Mouse (Mus musculus): ENCODE results near the gene Chadl.
A peak's percentile ranks its signal among the peaks of the same experiment; 100 is the strongest.

Chadl gene

GRCm38 (mm10) chr15:81700161-81700560 lies 3.1 kb upstream of the Chadl start:
- DNase-seq, result no peak

DNA sequence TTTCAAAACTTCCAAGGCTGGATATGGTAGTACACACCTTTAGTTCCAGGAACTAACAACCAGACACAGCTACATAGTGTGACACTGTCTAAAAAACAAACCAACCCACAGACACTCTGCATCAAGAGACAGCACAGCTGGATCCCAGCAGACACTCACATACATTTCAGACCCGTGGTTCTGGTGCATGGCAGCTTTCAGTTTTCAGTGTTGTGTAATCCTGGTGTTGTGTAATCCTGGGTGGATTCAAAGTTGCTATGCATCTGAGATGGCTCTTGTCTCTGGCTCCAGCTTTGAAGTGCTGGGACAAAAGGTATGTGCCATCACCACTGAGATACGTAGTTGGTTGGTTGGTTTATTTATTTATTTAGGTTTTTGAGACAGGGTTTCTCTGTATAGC lies 1.4 kb upstream of the Chadl start:
- DNase-seq, result no peak

DNA sequence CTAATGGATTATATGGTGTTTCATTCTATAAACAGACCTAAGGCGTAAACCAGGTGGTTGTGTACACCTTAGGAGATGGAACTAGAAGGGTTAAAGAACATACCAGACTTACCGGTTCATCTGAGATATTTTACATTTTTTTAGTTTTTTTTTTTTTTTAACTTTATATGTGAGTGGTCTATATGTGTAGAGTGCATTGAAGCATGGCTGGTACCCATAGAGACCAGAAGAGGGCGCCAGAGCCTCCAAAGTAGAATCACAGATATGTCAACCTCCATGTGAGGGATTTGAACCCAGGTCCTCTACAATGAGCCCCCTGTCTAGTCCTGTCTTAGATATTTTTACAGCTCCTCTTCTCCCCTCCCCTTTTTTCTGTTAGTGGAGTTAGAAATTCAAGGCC lies 760 bp upstream of the Chadl start:
- peak; percentile 61 to 62 for DNase-seq

GRCm38 (mm10) chr15:81694891-81695290 lies 2.2 kb downstream of the Chadl start:
- no peak for DNase-seq

GRCm38 (mm10) chr15:81693967-81694881 lies 2.9 kb downstream of the Chadl start:
- peak; percentile 87 for DNase-seq

DNA sequence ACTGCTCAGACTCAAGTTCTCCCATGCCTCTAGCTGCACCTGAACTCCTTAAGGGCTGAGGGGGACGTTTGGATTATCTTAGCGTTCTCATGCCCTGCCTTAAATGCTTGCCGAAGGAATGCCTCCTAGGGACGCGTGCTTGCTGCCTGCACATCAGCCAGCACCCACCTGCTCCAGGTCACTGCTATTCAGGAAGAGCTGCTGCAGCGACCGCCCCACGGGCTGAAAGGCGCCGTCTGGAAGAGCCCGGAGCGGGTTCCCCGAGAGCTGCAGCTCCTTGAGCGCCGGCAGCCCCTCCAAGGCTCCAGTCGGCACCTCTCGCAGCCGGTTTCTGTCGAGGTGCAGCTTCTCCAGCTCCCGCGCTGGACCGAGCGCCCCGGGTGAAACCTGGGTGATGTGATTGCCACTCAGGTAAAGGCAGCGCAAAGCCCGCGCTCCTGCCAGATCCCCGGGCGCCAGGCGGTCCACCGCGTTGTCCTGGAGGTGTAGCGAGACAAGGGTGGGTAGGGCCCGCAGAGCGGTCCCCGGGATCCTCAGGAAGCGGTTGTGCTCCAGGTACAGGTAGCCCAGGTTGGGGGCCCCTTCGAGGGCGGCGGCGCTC lies 3.6 kb downstream of the Chadl start:
- no peak for DNase-seq

DNA sequence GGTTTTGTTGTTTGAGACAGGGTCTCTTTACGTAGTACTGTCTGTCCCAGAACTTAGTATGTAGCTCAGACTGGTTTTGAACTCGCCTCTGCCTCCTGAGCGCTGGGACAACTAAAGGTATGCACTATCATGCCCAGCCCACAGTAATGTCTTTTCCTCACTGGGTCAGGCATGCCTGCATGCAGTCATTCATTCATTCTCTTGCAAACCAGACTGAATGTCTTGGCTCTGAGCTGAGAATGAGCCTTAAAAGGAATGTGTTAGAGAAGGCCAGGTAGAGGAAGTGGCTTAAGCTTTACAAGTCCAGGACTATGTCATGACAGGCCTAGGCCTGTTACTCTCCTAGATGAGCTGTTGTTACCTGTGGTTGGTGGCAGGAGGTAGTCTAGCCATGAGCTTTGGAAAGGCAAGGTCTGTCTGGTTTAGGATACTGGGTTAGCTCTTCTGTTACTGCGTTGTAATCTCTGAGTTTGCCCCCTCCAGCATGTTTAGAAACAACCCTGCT lies 16.7 kb downstream of the Chadl start:
- DNase-seq, result no peak

DNA sequence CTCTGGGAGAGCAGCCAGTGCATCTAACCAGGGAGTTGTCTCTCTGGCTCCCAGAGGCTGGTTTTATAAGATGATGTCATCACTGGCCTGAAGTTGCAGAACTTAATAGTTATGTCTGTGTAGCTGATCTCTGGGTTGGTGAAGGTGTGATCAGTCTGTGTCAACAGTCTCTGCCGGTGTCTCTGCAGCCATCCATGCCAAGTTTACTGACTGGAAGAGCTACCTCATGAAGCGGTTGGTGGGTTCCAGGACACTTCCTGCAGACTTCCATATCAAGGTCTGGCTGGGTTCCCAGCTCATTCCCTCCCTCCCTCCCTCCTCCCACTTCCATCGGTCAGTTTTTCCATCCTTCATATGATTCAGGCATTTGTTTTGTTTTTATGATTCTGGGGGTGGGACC lies 20.4 kb downstream of the Chadl start:
- no peak for DNase-seq

DNA sequence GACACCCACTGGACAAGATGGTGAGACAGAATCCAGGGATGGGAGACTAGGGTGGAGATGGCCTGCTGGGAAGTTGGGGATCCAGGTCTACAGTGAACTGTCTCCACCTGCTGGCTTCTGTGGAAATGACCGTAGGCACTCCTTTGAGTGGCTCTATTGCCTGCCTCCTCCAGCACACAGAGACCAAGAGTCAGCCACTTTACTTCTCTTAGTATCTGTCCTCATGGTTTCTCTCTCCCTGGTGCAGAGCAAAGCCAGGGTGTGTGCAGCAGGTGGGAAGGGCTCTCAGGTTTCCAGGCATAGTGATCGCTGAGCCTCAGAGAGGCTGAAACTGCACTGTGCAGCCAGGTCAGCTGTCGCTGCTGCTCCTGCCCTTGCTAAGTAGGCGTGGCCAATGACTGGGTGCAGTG lies 26.9 kb downstream of the Chadl start:
- DNase-seq, result peak; percentile 30 to 40

DNA sequence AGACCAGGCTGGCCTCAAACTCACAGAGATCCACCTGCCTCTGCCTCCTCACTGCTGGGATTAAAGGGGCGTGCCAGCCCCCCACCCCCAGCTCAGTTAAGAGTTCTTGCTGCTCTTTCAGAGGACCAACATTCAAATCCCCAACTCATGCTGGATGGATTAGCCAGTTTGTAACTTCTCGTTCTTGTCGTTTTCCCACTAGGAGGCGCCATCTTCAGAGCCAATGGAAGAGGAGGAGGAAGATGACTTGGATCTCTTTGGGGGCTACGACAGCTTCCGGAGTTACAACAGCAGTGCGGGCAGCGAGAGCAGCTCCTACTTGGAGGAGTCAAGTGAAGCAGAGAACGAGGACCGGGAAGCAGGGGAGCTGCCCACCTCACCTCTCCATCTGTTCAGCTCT lies 30.1 kb downstream of the Chadl start:
- DNase-seq, result no peak

GRCm38 (mm10) chr15:81663697-81664561 lies 33.2 kb downstream of the Chadl start, which contains the start of gene L3mbtl2:
Gene L3mbtl2 (plus strand): TSS chr15:81663889.
- DNase-seq, result peak; percentile 91

DNA sequence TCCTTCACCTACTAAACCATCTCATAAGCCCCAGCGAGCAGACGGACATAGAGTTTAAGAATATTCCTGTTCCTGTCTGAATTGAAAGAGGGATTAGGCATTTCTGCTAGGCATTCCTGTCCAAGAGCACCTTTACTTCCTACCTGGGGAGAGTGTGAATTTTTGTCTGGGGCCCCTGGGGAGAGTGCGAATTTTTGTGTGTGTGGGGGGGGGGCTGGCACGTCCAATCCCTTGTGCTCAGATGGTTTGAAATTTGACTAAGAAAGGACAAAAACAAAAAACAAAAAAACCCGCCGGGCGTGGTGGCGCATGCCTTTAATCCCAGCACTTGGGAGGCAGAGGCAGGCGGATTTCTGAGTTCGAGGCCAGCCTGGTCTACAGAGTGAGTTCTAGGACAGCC lies 33.8 kb downstream of the Chadl start:
- no peak for DNase-seq

GRCm38 (mm10) chr15:81661701-81662100 lies 35.4 kb downstream of the Chadl start:
- DNase-seq, result no peak

DNA sequence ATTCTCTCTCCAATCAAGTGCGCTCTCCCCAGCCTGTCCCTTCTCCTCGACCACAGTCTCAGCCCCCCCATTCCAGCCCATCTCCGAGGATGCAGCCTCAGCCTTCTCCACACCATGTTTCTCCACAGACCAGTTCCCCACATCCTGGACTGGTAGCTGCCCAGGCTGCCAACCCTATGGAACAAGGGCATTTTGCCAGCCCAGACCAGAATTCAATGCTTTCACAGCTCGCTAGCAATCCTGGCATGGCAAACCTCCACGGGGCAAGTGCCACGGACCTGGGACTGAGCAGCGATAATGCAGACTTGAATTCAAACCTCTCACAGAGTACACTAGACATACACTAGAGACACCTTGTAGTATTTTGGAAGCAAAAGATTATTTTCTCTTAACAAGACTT lies 46.5 kb downstream of the Chadl start:
- DNase-seq, result no peak

DNA sequence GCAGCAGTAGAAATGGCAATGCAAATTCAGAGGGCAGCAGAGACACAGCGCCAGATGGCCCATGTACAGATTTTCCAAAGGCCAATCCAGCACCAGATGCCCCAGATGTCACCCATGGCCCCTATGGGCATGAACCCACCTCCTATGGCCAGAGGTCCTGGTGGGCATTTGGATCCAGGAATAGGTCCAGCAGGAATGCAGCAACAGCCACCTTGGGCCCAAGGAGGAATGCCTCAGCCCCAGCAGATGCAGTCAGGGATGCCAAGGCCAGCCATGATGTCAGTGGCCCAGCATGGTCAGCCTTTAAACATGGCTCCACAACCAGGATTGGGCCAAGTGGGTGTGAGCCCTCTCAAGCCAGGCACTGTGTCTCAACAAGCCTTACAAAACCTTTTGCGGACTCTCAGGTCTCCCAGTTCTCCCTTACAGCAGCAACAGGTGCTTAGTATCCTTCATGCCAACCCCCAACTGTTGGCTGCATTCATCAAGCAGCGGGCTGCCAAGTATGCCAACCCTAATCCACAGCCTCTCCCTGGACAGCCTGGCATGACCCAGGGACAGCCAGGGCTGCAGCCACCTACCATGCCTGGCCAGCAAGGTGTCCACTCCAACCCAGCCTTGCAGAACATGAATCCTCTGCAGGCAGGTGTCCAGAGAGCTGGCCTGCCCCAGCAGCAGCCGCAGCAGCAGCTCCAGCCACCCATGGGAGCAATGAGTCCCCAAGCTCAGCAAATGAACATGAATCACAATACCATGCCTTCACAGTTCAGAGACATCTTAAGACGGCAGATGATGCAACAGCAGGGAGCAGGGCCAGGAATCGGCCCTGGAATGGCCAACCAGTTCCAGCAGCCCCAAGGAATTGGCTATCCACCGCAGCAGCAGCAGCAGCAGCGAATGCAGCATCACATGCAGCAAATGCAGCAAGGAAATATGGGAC lies 47.3 kb downstream of the Chadl start:
- no peak for DNase-seq

Measured in B cell, adult 2 months (primary cell).